Mouse (Mus musculus): ENCODE measurements at regions not wholly inside any gene's neighbourhood (a gene's known extent, or its start where the extent isn't known, plus 50 kb on each side); places are given as distances from the start of the nearest gene placed in this dataset.

GRCm38 (mm10) chrX:17026161-17026829 is 114.7 kb upstream of the Ndp start:
- ATAC-seq (ENCODE audit: low TSS enrichment) = no peak

GRCm38 (mm10) chrX:17017823-17018222 is 106.2 kb upstream of the Ndp start:
- no peak for ATAC-seq (ENCODE audit: low TSS enrichment)

- ATAC-seq (ENCODE audit: low TSS enrichment) = peak; percentile 57; the same call in 1 of the 2 replicates
Observed at GRCm38 (mm10) chrX:17009188-17009587, 97.6 kb upstream of the Ndp start.

- ATAC-seq (ENCODE audit: low TSS enrichment) = no peak
Observed at GRCm38 (mm10) chrX:16998578-16998977, 87.0 kb upstream of the Ndp start.

Measured in frontal cortex, adult (tissue).